Mouse (Mus musculus): ENCODE measurements around the gene Rbfox3. TPM values are rescaled to one million over a fixed set of nuclear protein-coding genes. Genes with fewer than 3 reads are reported as not detected.
A peak's percentile ranks its signal among the peaks of the same experiment; 100 is the strongest.

Gene Rbfox3
- polyA plus RNA-seq, 1 experiment from 2014 or later, result 1.5 TPM

- Histone ChIP-seq H3K9ac (no peak overlapping the region), H3K27ac (no peak overlapping the region), H3K4me3 (replicated peaks) (no peak overlapping the region), H3K9me3 (no peaks in the 10 kb centered on the region), H3K36me3 (peaks cover 13% of the 10 kb centered on the region; the same call in 1 of the 2 replicates), H3K4me1 (replicated peaks) (peaks cover 17% of the 10 kb centered on the region), H3K4me2 (replicated peaks) (no peak overlapping the region), H3K27me3 (replicated peaks) (no peaks in the 10 kb centered on the region)
- WGBS, result 75% methylated on average over 8 of the region's 8 CpGs
- ATAC-seq, result no peak
Measured at GRCm38 (mm10) chr11:118488191-118488906, 423.0 kb downstream of the Rbfox3 start.

GRCm38 (mm10) chr11:118486881-118487772, 424.3 kb downstream of the Rbfox3 start:
- no peak overlapping the region for H3K4me2 ChIP-seq (replicated peaks)
- 83% methylated on average over 29 of the region's 29 CpGs for WGBS
- H3K9me3 ChIP-seq, result no peaks in the 10 kb centered on the region
- no peak overlapping the region for H3K4me3 ChIP-seq (replicated peaks)
- ATAC-seq, result no peak
- H3K9ac ChIP-seq, result no peak overlapping the region
- H3K27me3 ChIP-seq (replicated peaks), result no peaks in the 10 kb centered on the region
- H3K27ac ChIP-seq, result no peak overlapping the region
- H3K36me3 ChIP-seq, result peaks cover 15% of the 10 kb centered on the region; the same call in 1 of the 2 replicates
- H3K4me1 ChIP-seq (replicated peaks), result peaks cover 9% of the 10 kb centered on the region

GRCm38 (mm10) chr11:118486281-118486680, 425.1 kb downstream of the Rbfox3 start:
- 91% methylated on average over 6 of the region's 6 CpGs for whole genome bisulfite sequencing
- Histone ChIP-seq H3K4me1 (replicated peaks) (peaks cover 6% of the 10 kb centered on the region; the same call in 1 of the 2 replicates), H3K4me2 (replicated peaks) (no peak overlapping the region), H3K9ac (no peak overlapping the region), H3K36me3 (peaks cover 15% of the 10 kb centered on the region; the same call in 1 of the 2 replicates), H3K27me3 (replicated peaks) (no peaks in the 10 kb centered on the region), H3K27ac (no peak overlapping the region), H3K4me3 (replicated peaks) (no peak overlapping the region), H3K9me3 (no peaks in the 10 kb centered on the region)
- no peak for ATAC-seq

- Histone ChIP-seq H3K4me2 (replicated peaks) (no peak overlapping the region), H3K36me3 (peaks cover 15% of the 10 kb centered on the region; the same call in 1 of the 2 replicates), H3K4me1 (replicated peaks) (peaks cover 6% of the 10 kb centered on the region; the same call in 1 of the 2 replicates), H3K27me3 (replicated peaks) (no peaks in the 10 kb centered on the region), H3K27ac (no peak overlapping the region), H3K4me3 (replicated peaks) (no peak overlapping the region), H3K9me3 (no peaks in the 10 kb centered on the region), H3K9ac (no peak overlapping the region)
- no peak for ATAC-seq
- 74% methylated on average over 3 of the region's 3 CpGs for WGBS
Measured at GRCm38 (mm10) chr11:118485780-118486179, 425.6 kb downstream of the Rbfox3 start.

- Histone ChIP-seq H3K9me3 (no peaks in the 10 kb centered on the region), H3K36me3 (peaks cover 15% of the 10 kb centered on the region; the same call in 1 of the 2 replicates), H3K27me3 (replicated peaks) (no peaks in the 10 kb centered on the region), H3K27ac (no peak overlapping the region), H3K4me3 (replicated peaks) (no peak overlapping the region), H3K9ac (no peak overlapping the region), H3K4me2 (replicated peaks) (no peak overlapping the region), H3K4me1 (replicated peaks) (peaks cover 2% of the 10 kb centered on the region; the same call in 1 of the 2 replicates)
- no peak for ATAC-seq
- 78% methylated on average over 11 of the region's 11 CpGs for WGBS
Measured at GRCm38 (mm10) chr11:118485338-118485737, 426.1 kb downstream of the Rbfox3 start.

- Histone ChIP-seq H3K27ac (no peak overlapping the region), H3K9me3 (no peaks in the 10 kb centered on the region), H3K27me3 (replicated peaks) (no peaks in the 10 kb centered on the region), H3K36me3 (peaks cover 15% of the 10 kb centered on the region; the same call in 1 of the 2 replicates), H3K9ac (no peak overlapping the region), H3K4me2 (replicated peaks) (no peak overlapping the region), H3K4me3 (replicated peaks) (no peak overlapping the region), H3K4me1 (replicated peaks) (no peaks in the 10 kb centered on the region)
- WGBS, result 84% methylated on average over 8 of the region's 8 CpGs
- ATAC-seq, result no peak
Measured at GRCm38 (mm10) chr11:118484169-118484568, 427.2 kb downstream of the Rbfox3 start.

GRCm38 (mm10) chr11:118481751-118482150, 429.6 kb downstream of the Rbfox3 start:
- H3K4me3 ChIP-seq (replicated peaks), result no peak overlapping the region
- ATAC-seq, result no peak
- peaks cover 11% of the 10 kb centered on the region for H3K36me3 ChIP-seq
- H3K9me3 ChIP-seq, result no peaks in the 10 kb centered on the region
- H3K9ac ChIP-seq, result no peak overlapping the region
- no peak overlapping the region for H3K27ac ChIP-seq
- H3K4me1 ChIP-seq (replicated peaks), result peaks cover 8% of the 10 kb centered on the region
- H3K27me3 ChIP-seq (replicated peaks), result no peaks in the 10 kb centered on the region
- H3K4me2 ChIP-seq (replicated peaks), result no peak overlapping the region
- WGBS, result 82% methylated on average over 14 of the region's 14 CpGs

GRCm38 (mm10) chr11:118481231-118481630, 430.2 kb downstream of the Rbfox3 start:
- ATAC-seq, result no peak
- 90% methylated on average over 11 of the region's 11 CpGs for WGBS

GRCm38 (mm10) chr11:118479776-118480175, 431.6 kb downstream of the Rbfox3 start:
- 79% methylated on average over 12 of the region's 12 CpGs for whole genome bisulfite sequencing
- Histone ChIP-seq H3K9ac (no peak overlapping the region), H3K4me2 (replicated peaks) (no peak overlapping the region), H3K27ac (no peak overlapping the region), H3K36me3 (peaks cover 5% of the 10 kb centered on the region; the same call in 1 of the 2 replicates), H3K4me3 (replicated peaks) (no peak overlapping the region), H3K9me3 (no peaks in the 10 kb centered on the region), H3K4me1 (replicated peaks) (peaks cover 13% of the 10 kb centered on the region), H3K27me3 (replicated peaks) (no peaks in the 10 kb centered on the region)
- ATAC-seq, result no peak

More at GRCm38 (mm10) chr11:118481231-118481630, 430.2 kb downstream of the Rbfox3 start:
- Histone ChIP-seq H3K4me1 (replicated peaks) (peaks cover 8% of the 10 kb centered on the region), H3K9me3 (no peaks in the 10 kb centered on the region), H3K4me2 (replicated peaks) (no peak overlapping the region), H3K4me3 (replicated peaks) (no peak overlapping the region), H3K9ac (no peak overlapping the region), H3K36me3 (peaks cover 9% of the 10 kb centered on the region), H3K27me3 (replicated peaks) (no peaks in the 10 kb centered on the region), H3K27ac (no peak overlapping the region)

GRCm38 (mm10) chr11:118476396-118477373, 434.7 kb downstream of the Rbfox3 start, which contains the start of gene Engase:
Engase (plus strand) TSS chr11:118476829.
- 1% methylated on average over 57 of the region's 57 CpGs for WGBS
- no peaks in the 10 kb centered on the region; the same call in 1 of the 2 replicates for H3K36me3 ChIP-seq
- H3K4me2 ChIP-seq (replicated peaks), result peak within 1 kb of the TSS; percentile 91
- peak within 1 kb of the TSS; percentile 89 for H3K9ac ChIP-seq
- H3K9me3 ChIP-seq, result no peaks in the 10 kb centered on the region
- no peaks in the 10 kb centered on the region for H3K27me3 ChIP-seq (replicated peaks)
- H3K4me1 ChIP-seq (replicated peaks), result peaks cover 19% of the 10 kb centered on the region
- ATAC-seq, result peak; percentile 99
- H3K27ac ChIP-seq, result peak within 1 kb of the TSS; percentile 73
- peak within 1 kb of the TSS; percentile 80 for H3K4me3 ChIP-seq (replicated peaks)

GRCm38 (mm10) chr11:118475496-118476083, 435.8 kb downstream of the Rbfox3 start:
- H3K27me3 ChIP-seq (replicated peaks), result no peaks in the 10 kb centered on the region
- 0 out of 2 replicates have a peak, but pooled peaks have one; percentile 19 for ATAC-seq
- peak overlapping the region; percentile 91 for H3K4me2 ChIP-seq (replicated peaks)
- no peak overlapping the region for H3K9ac ChIP-seq
- H3K4me1 ChIP-seq (replicated peaks), result peaks cover 22% of the 10 kb centered on the region
- peak overlapping the region; percentile 73 for H3K27ac ChIP-seq
- WGBS, result 60% methylated on average over 7 of the region's 7 CpGs
- H3K36me3 ChIP-seq, result no peaks in the 10 kb centered on the region; the same call in 1 of the 2 replicates
- no peak overlapping the region for H3K4me3 ChIP-seq (replicated peaks)
- no peaks in the 10 kb centered on the region for H3K9me3 ChIP-seq
